Mouse (Mus musculus) frontal cortex, adult (tissue): ENCODE results near the gene Gm3336.

ENCODE experiments used
- ATAC-seq: cut with Nextera tagmentation; 2 replicates; pipeline ENCODE4 v1.9.2; 2017; ENCODE audit warnings: mild to moderate bottlenecking, moderate library complexity, mixed read lengths; ENCODE audit not compliant: low TSS enrichment

The Gm3336 gene

GRCm38 (mm10) chr8:70716521-70717400 lies 1.6 kb upstream of the Gm3336 start:
- no peak for ATAC-seq

GRCm38 (mm10) chr8:70719796-70720270 lies 1.5 kb downstream of the Gm3336 start:
- no peak for ATAC-seq

GRCm38 (mm10) chr8:70720739-70721138 lies 2.4 kb downstream of the Gm3336 start:
- 0 out of 2 replicates have a peak, but pooled peaks have one; percentile 56 for ATAC-seq

- ATAC-seq, result no peak
Observed at GRCm38 (mm10) chr8:70721601-70722000, 3.3 kb downstream of the Gm3336 start.

GRCm38 (mm10) chr8:70723486-70724210 lies 5.3 kb downstream of the Gm3336 start, which contains the start of gene Pde4c:
TSS of gene Pde4c (plus strand) at chr8:70723720.
- ATAC-seq, result no peak

GRCm38 (mm10) chr8:70724216-70724615 lies 5.9 kb downstream of the Gm3336 start:
- no peak for ATAC-seq

- no peak for ATAC-seq
Observed at GRCm38 (mm10) chr8:70725792-70726447, 7.6 kb downstream of the Gm3336 start.

- no peak for ATAC-seq
Observed at GRCm38 (mm10) chr8:70726721-70727120, 8.4 kb downstream of the Gm3336 start.

- ATAC-seq, result peak; percentile 20; the same call in 1 of the 2 replicates
Observed at GRCm38 (mm10) chr8:70729808-70730475, 11.6 kb downstream of the Gm3336 start.

- ATAC-seq, result no peak
Observed at GRCm38 (mm10) chr8:70730956-70731355, 12.6 kb downstream of the Gm3336 start.

GRCm38 (mm10) chr8:70737705-70738104 lies 19.4 kb downstream of the Gm3336 start:
- no peak for ATAC-seq

- ATAC-seq, result no peak
Observed at GRCm38 (mm10) chr8:70738211-70738610, 19.9 kb downstream of the Gm3336 start.

GRCm38 (mm10) chr8:70741661-70742060 lies 23.3 kb downstream of the Gm3336 start:
- no peak for ATAC-seq

GRCm38 (mm10) chr8:70742176-70742575 lies 23.8 kb downstream of the Gm3336 start:
- no peak for ATAC-seq

- ATAC-seq, result 0 out of 2 replicates have a peak, but pooled peaks have one; percentile 32
Observed at GRCm38 (mm10) chr8:70742981-70743655, 24.8 kb downstream of the Gm3336 start.

- ATAC-seq, result peak; percentile 47; the same call in 1 of the 2 replicates
Observed at GRCm38 (mm10) chr8:70743656-70744590, 25.6 kb downstream of the Gm3336 start.

- ATAC-seq, result no peak
Observed at GRCm38 (mm10) chr8:70744806-70745205, 26.5 kb downstream of the Gm3336 start.

GRCm38 (mm10) chr8:70745691-70746220 lies 27.4 kb downstream of the Gm3336 start:
- no peak for ATAC-seq

- ATAC-seq, result no peak
Observed at GRCm38 (mm10) chr8:70746676-70747075, 28.3 kb downstream of the Gm3336 start.
